Mouse (Mus musculus): ENCODE measurements around the gene Rps6kb1.

DNA sequence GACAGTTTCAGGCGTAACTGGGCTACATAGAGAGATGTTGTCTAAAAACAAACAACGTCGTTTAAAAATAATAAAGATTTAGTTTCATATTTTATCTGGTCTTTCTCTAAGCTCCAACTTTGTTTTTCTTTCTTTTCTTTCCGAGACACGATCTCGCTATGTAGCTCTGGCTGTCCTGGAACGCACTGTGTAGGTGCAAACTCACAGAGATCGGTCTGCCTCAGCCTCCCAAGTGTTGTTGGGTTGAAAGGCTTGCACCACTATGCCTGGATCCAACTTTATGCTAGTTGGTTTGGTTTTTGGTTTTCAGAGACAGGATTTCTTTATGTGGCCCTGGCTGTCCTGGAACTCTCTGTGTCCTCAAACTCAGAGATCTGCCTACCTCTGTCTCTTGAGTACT is 951 bp upstream of the Rps6kb1 start:
- TF ChIP-seq CTCF (IDR thresholded peaks at IDR 0.05; ENCODE audit: extremely low read depth, insufficient read depth, low read length) (no peak), POLR2A (IDR thresholded peaks at IDR 0.05; ENCODE audit: extremely low read depth, insufficient read depth, low read length) (no peak)

Data from cortical plate, adult 2 months (tissue).